Mouse (Mus musculus) cerebellum, adult 2 months (tissue): ENCODE data around the gene Gab1. TPM values are rescaled to one million over a fixed set of nuclear protein-coding genes. Genes with fewer than 3 reads are reported as not detected.
A peak's percentile ranks its signal among the peaks of the same experiment; 100 is the strongest.

Source experiments
- DNase-seq, 2 experiments: peaks; one replicate each; pipeline ENCODE4 v3.0.0; 2021
- H3K27ac ChIP-seq: fragments of 200-500 bp; 2 replicates; pipeline ENCODE4 v1.5.1; 2012; ENCODE audit warnings: low read length, control low read depth, inconsistent platforms; ENCODE audit not compliant: insufficient read depth
- H3K27me3 ChIP-seq: fragments of 200-500 bp; 2 replicates; pipeline ENCODE4 v1.6.1; 2012; ENCODE audit warnings: inconsistent platforms, mild to moderate bottlenecking, low read length, moderate library complexity; ENCODE audit not compliant: control insufficient read depth, insufficient read depth
- H3K4me1 ChIP-seq: fragments of 200-500 bp; 2 replicates; pipeline ENCODE4 v1.6.1; 2011; ENCODE audit warnings: low read length; ENCODE audit not compliant: control insufficient read depth, insufficient read depth
- H3K4me3 ChIP-seq: fragments of 200-500 bp; replicated peaks from 2 replicates; pipeline ENCODE3; 2011; ENCODE audit warnings: mild to moderate bottlenecking, low read depth, low read length, control low read depth; ENCODE audit not compliant: insufficient read depth
- CTCF ChIP-seq: fragments of 200-500 bp; IDR thresholded peaks from 2 replicates; pipeline ENCODE4 v1.5.1; 2011; ENCODE audit warnings: low read depth, mild to moderate bottlenecking, control low read depth, low read length, moderate library complexity, borderline replicate concordance; ENCODE audit not compliant: insufficient read depth
- POLR2A ChIP-seq: fragments of 200-500 bp; IDR thresholded peaks from 2 replicates; pipeline ENCODE4 v1.6.1; 2011; ENCODE audit warnings: low read length, control low read depth, borderline replicate concordance; ENCODE audit not compliant: insufficient read depth
- WGBS: fragments of 180-500 bp; shearing (Covaris S2); methylation state at CpG from one replicate; pipeline ENCODE4 v1.1.7; 2018; 5-methylcytosine and 5-hydroxymethylcytosine counted together
- polyA plus RNA-seq: library from polyadenylated mRNA; depleted of rRNA; stranded (reverse); fragments of >200 nt; gene quantifications from 2 replicates; pipeline ENCODE4 v1.2.3, GENCODE M21; 2012; rRNA removed

Gab1 gene
- polyA plus RNA-seq, result 29.9 and 34.0 TPM in 2 replicates

GRCm38 (mm10) chr8:80880196-80881106, at the start of gene Gab1:
Gene Gab1 (minus strand): TSS chr8:80880519.
- peak within 1 kb of the TSS; percentile 49; the same call in 1 of the 2 replicates for H3K27ac ChIP-seq
- H3K4me3 ChIP-seq, result peak within 1 kb of the TSS; percentile 77
- TF ChIP-seq CTCF (peak; percentile 19; the same call in 1 of the 2 replicates), POLR2A (no peak)
- peak; percentile 74 to 76 for DNase-seq
- H3K4me1 ChIP-seq, result no peaks in the 10 kb centered on the region
- H3K27me3 ChIP-seq, result no peaks in the 10 kb centered on the region
- 2% methylated on average over 70 of the region's 70 CpGs for WGBS

DNA sequence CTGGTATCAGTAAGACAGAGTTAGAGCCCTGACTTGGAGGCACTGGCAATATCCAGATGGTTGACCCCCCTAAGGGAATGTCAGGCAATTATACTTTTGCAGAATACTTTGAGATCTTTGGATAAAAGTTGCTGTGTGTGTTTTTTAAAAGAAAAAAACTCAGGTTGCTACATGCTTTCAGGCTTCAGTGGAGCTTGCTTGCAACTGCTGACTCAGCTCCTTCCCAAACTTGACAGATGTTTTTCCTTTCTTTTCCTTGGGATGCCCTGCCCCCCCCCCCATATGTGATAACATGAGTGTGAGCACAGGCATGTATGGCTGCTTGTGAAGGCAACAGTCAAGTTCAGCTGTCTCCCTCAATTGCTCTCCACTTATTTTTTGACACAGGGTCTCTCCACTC, 48.5 kb upstream of the Gab1 start:
- DNase-seq, result no peak
- Histone ChIP-seq H3K4me3 (no peak overlapping the region), H3K27ac (no peak overlapping the region), H3K27me3 (no peaks in the 10 kb centered on the region), H3K4me1 (no peaks in the 10 kb centered on the region)
- no peak for TF ChIP-seq POLR2A

GRCm38 (mm10) chr8:80923794-80924316, 43.5 kb upstream of the Gab1 start:
- Histone ChIP-seq H3K4me3 (no peak overlapping the region), H3K27me3 (no peaks in the 10 kb centered on the region), H3K4me1 (peaks cover 2% of the 10 kb centered on the region; the same call in 1 of the 2 replicates), H3K27ac (no peak overlapping the region)
- DNase-seq, result no peak
- 86% methylated on average over 9 of the region's 9 CpGs for WGBS
- TF ChIP-seq POLR2A (no peak), CTCF (no peak)

DNA sequence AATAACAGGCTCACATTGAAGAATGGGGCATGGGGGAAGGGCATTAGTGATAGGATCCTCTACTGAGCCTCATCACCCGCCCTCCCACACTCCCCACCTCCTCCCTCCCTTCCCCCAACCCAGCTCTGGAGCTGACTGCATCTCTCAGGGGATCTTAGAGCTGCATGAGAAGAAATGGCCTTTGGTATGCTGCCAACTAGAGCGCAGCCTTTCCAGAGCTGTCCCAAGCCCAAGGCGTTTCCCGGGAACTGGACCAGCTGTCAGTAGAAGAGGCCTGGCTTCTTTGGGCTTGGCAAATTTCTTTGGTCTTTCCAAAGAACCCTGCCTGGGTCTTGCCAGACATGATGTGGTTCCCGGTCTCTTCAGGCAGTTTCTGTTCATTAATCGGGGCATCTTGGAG, 42.3 kb upstream of the Gab1 start:
- TF ChIP-seq CTCF (no peak), POLR2A (no peak)
- Histone ChIP-seq H3K4me1 (peaks cover 2% of the 10 kb centered on the region; the same call in 1 of the 2 replicates), H3K27ac (no peak overlapping the region), H3K27me3 (no peaks in the 10 kb centered on the region), H3K4me3 (no peak overlapping the region)
- 12% methylated on average over 6 of the region's 6 CpGs for WGBS
- peak; percentile 50 to 71 for DNase-seq

- no peak overlapping the region for H3K27ac ChIP-seq
- 69% methylated on average over 4 of the region's 4 CpGs for WGBS
- no peaks in the 10 kb centered on the region for H3K27me3 ChIP-seq
- no peak for DNase-seq
- H3K4me3 ChIP-seq, result no peak overlapping the region
- no peak for TF ChIP-seq CTCF
- no peak for TF ChIP-seq POLR2A
- H3K4me1 ChIP-seq, result peaks cover 2% of the 10 kb centered on the region; the same call in 1 of the 2 replicates
Measured at GRCm38 (mm10) chr8:80919130-80919529, 38.8 kb upstream of the Gab1 start.

GRCm38 (mm10) chr8:80918531-80918930, 38.2 kb upstream of the Gab1 start:
- no peak overlapping the region for H3K4me3 ChIP-seq
- H3K27ac ChIP-seq, result no peak overlapping the region
- TF ChIP-seq POLR2A (no peak), CTCF (no peak)
- 91% methylated on average over 6 of the region's 6 CpGs for WGBS
- peaks cover 2% of the 10 kb centered on the region; the same call in 1 of the 2 replicates for H3K4me1 ChIP-seq
- H3K27me3 ChIP-seq, result no peaks in the 10 kb centered on the region
- DNase-seq, result no peak

GRCm38 (mm10) chr8:80916463-80917235, 36.3 kb upstream of the Gab1 start:
- no peaks in the 10 kb centered on the region for H3K27me3 ChIP-seq
- no peak for TF ChIP-seq POLR2A
- no peak for TF ChIP-seq CTCF
- no peaks in the 10 kb centered on the region for H3K4me1 ChIP-seq
- H3K4me3 ChIP-seq, result no peak overlapping the region
- no peak overlapping the region for H3K27ac ChIP-seq
- no peak for DNase-seq
- 81% methylated on average over 11 of the region's 11 CpGs for WGBS
